Mouse (Mus musculus) CH12.LX (cell line): ENCODE data around the gene Wbp11. TPM values are rescaled to one million over a fixed set of nuclear protein-coding genes. Genes with fewer than 3 reads are reported as not detected.

Experiments used
- DNase-seq: peaks from one replicate; pipeline ENCODE4 v3.0.0-alpha.2; 2013; ENCODE audit errors: extremely low read depth
- H3K27ac ChIP-seq: 2 replicates; pipeline ENCODE4 v1.5.1; 2012; ENCODE audit warnings: low read depth, mild to moderate bottlenecking, control low read depth, moderate library complexity; ENCODE audit not compliant: insufficient read depth
- H3K27me3 ChIP-seq: replicated peaks from 2 replicates; pipeline ENCODE3; 2012; ENCODE audit warnings: inconsistent platforms
- H3K36me3 ChIP-seq, 2 experiments: replicated peaks in 1 of 2; 2 replicates each; pipeline versions ENCODE3 to v1.6.1; 2012; ENCODE audit warnings: inconsistent platforms in 1 of 2, low read length in 1 of 2, mild to moderate bottlenecking in 1 of 2, mixed read lengths in 1 of 2, moderate library complexity in 1 of 2; ENCODE audit not compliant: control insufficient read depth in 1 of 2, insufficient read depth in 1 of 2
- H3K4me1 ChIP-seq, 2 experiments: 2 replicates each; pipeline ENCODE4 v1.6.1; 2012; ENCODE audit warnings: inconsistent platforms in 1 of 2, moderate library complexity in 1 of 2; ENCODE audit not compliant: insufficient read depth in 2 of 2, control insufficient read depth in 1 of 2
- H3K4me2 ChIP-seq: 2 replicates; pipeline ENCODE4 v1.6.1; 2012; ENCODE audit warnings: low read depth, mild to moderate bottlenecking, control low read depth; ENCODE audit not compliant: poor library complexity, insufficient read depth, severe bottlenecking
- H3K4me3 ChIP-seq, 3 experiments: fragments of 150-350 bp in 1 of 3; sonication (generic) in 1 of 3; replicated peaks in 1 of 3; 2 replicates each; pipeline versions ENCODE3 to v1.5.1; 2011 to 2012; ENCODE audit warnings: low read depth in 2 of 3, low read length in 2 of 3, mild to moderate bottlenecking in 2 of 3, moderate library complexity in 2 of 3, control low read depth in 1 of 3, improper control_type of control experiment in 1 of 3, inconsistent platforms in 1 of 3, mixed read lengths in 1 of 3; ENCODE audit not compliant: poor library complexity in 1 of 3
- H3K79me2 ChIP-seq: replicated peaks from 2 replicates; pipeline ENCODE4 v1.6.1; 2012; ENCODE audit warnings: mild to moderate bottlenecking, moderate library complexity; ENCODE audit not compliant: control insufficient read depth, poor library complexity, insufficient read depth, severe bottlenecking; ENCODE audit errors: extremely low read depth
- H3K9ac ChIP-seq: 2 replicates; pipeline ENCODE4 v1.6.1; 2012; ENCODE audit warnings: low read depth, mild to moderate bottlenecking, control low read depth, moderate library complexity; ENCODE audit not compliant: insufficient read depth
- H3K9me3 ChIP-seq: replicated peaks from 2 replicates; pipeline ENCODE3; 2012; ENCODE audit warnings: low read length, inconsistent platforms, mixed read lengths
- CHD2 ChIP-seq: IDR thresholded peaks from 2 replicates; pipeline ENCODE4 v1.6.1; 2011; ENCODE audit warnings: low read length, improper control_type of control experiment
- ELF1 ChIP-seq: IDR thresholded peaks from 2 replicates; pipeline ENCODE4 v1.6.1; 2014; ENCODE audit warnings: low read depth, mild to moderate bottlenecking, inconsistent platforms, low read length, improper control_type of control experiment
- EP300 ChIP-seq: IDR thresholded peaks from 2 replicates; pipeline ENCODE4 v1.6.1; 2011; ENCODE audit warnings: low read length, improper control_type of control experiment
- ETS1 ChIP-seq: conservative IDR thresholded peaks from 2 replicates; pipeline ENCODE4 v1.6.1; 2012; ENCODE audit warnings: low read depth, mild to moderate bottlenecking, inconsistent platforms, low read length, improper control_type of control experiment, moderate library complexity
- GABPA ChIP-seq: IDR thresholded peaks from 2 replicates; pipeline ENCODE4 v1.6.1; 2012; ENCODE audit warnings: low read depth, low read length, improper control_type of control experiment, inconsistent platforms; ENCODE audit not compliant: insufficient replicate concordance
- HCFC1 ChIP-seq: IDR thresholded peaks from 2 replicates; pipeline ENCODE4 v1.6.1; 2012; ENCODE audit warnings: low read depth, mild to moderate bottlenecking, inconsistent platforms, low read length, improper control_type of control experiment
- MAFK ChIP-seq: IDR thresholded peaks from 2 replicates; pipeline ENCODE4 v1.6.1; 2011; ENCODE audit warnings: low read length, improper control_type of control experiment; ENCODE audit not compliant: insufficient replicate concordance
- MAX ChIP-seq: IDR thresholded peaks from 2 replicates; pipeline ENCODE4 v1.6.1; 2011; ENCODE audit warnings: low read length, improper control_type of control experiment
- MEF2A ChIP-seq: IDR thresholded peaks from 2 replicates; pipeline ENCODE4 v1.6.1; 2014; ENCODE audit warnings: low read depth, mild to moderate bottlenecking, inconsistent platforms, low read length, improper control_type of control experiment, borderline replicate concordance
- MXI1 ChIP-seq: IDR thresholded peaks from 2 replicates; pipeline ENCODE4 v1.6.1; 2011; ENCODE audit warnings: mild to moderate bottlenecking, low read depth, low read length, improper control_type of control experiment
- MYC ChIP-seq: IDR thresholded peaks from 2 replicates; pipeline ENCODE4 v1.6.1; 2011; ENCODE audit warnings: low read depth, mild to moderate bottlenecking, improper control_type of control experiment, low read length
- POLR2AphosphoS2 ChIP-seq: IDR thresholded peaks from 2 replicates; pipeline ENCODE4 v1.6.1; 2011; ENCODE audit warnings: low read depth, low read length, improper control_type of control experiment
- RAD21 ChIP-seq: IDR thresholded peaks from 2 replicates; pipeline ENCODE4 v1.6.1; 2011; ENCODE audit warnings: low read depth, mild to moderate bottlenecking, low read length, improper control_type of control experiment, moderate library complexity
- SIN3A ChIP-seq: IDR thresholded peaks from 2 replicates; pipeline ENCODE4 v1.6.1; 2012; ENCODE audit warnings: low read length, improper control_type of control experiment, inconsistent platforms
- TCF12 ChIP-seq: IDR thresholded peaks from 2 replicates; pipeline ENCODE4 v1.6.1; 2014; ENCODE audit warnings: low read depth, mild to moderate bottlenecking, inconsistent platforms, low read length, improper control_type of control experiment
- UBTF ChIP-seq: IDR thresholded peaks from 2 replicates; pipeline ENCODE4 v1.6.1; 2012; ENCODE audit warnings: low read depth, mild to moderate bottlenecking, inconsistent platforms, low read length, improper control_type of control experiment, moderate library complexity
- USF2 ChIP-seq: conservative IDR thresholded peaks from 2 replicates; pipeline ENCODE4 v1.6.1; 2011; ENCODE audit warnings: low read depth, low read length, improper control_type of control experiment
- ZC3H11A ChIP-seq: IDR thresholded peaks from 2 replicates; pipeline ENCODE4 v1.6.1; 2012; ENCODE audit warnings: low read depth, mild to moderate bottlenecking, inconsistent platforms, low read length, improper control_type of control experiment
- ZKSCAN1 ChIP-seq: IDR thresholded peaks from 2 replicates; pipeline ENCODE4 v1.6.1; 2012; ENCODE audit warnings: low read depth, inconsistent platforms, low read length, improper control_type of control experiment, borderline replicate concordance
- ZMIZ1 ChIP-seq: IDR thresholded peaks from 2 replicates; pipeline ENCODE4 v1.6.1; 2012; ENCODE audit warnings: low read depth, mild to moderate bottlenecking, inconsistent platforms, low read length, improper control_type of control experiment
- dilution Hi-C: fragments of 300-500 bp; cut with MboI; formaldehyde crosslinking; loops from 2 replicates; pipeline ENCODE4 v1.14.3; 2020; ENCODE audit warnings: low sequenced_read_pairs; ENCODE audit not compliant: extremely low pct_unique_long_range_greater_than_20kb, extremely low pct_ligation_motif_present
- in situ Hi-C: fragments of 300-500 bp; cut with MboI; formaldehyde crosslinking; loops from 3 replicates; pipeline ENCODE4 v1.14.3; 2019; ENCODE audit warnings: low sequenced_read_pairs, low pct_ligation_motif_present, low pct_unique_long_range_greater_than_20kb, mixed read lengths
- polyA plus RNA-seq: library from polyadenylated mRNA; unstranded; fragments of >175 nt; gene quantifications from 2 replicates; pipeline ENCODE4 v1.2.1, GENCODE M21; 2012; ENCODE audit warnings: low read depth; ENCODE audit not compliant: insufficient read length
- total RNA-seq, 2 experiments: library from RNA; depleted of rRNA; stranded (reverse); fragments of 300-350 nt in 1 of 2; fragments of >200 nt in 1 of 2; gene quantifications; 2 replicates each; pipeline ENCODE4 v1.2.3; 2012 to 2014

Wbp11 gene
- total and polyA plus RNA-seq, 3 experiments, result 27.7 to 189 (median 51.3) TPM

GRCm38 (mm10) chr6:136866150-136866549 is 38.1 kb upstream of the Wbp11 start:
- no peak for TF ChIP-seq ZMIZ1
- TF ChIP-seq GABPA, result no peak
- no peak for TF ChIP-seq MAFK
- TF ChIP-seq ELF1, result no peak
- no peak for TF ChIP-seq USF2
- no peak for TF ChIP-seq MYC
- no peak for TF ChIP-seq TCF12
- no peak for TF ChIP-seq RAD21
- no peak for TF ChIP-seq POLR2AphosphoS2
- no peak for TF ChIP-seq ZKSCAN1
- TF ChIP-seq, all 38 proteins: peak for 0
- no peaks in the 10 kb centered on the region for H3K79me2 ChIP-seq
- DNase-seq, result no peak

DNA sequence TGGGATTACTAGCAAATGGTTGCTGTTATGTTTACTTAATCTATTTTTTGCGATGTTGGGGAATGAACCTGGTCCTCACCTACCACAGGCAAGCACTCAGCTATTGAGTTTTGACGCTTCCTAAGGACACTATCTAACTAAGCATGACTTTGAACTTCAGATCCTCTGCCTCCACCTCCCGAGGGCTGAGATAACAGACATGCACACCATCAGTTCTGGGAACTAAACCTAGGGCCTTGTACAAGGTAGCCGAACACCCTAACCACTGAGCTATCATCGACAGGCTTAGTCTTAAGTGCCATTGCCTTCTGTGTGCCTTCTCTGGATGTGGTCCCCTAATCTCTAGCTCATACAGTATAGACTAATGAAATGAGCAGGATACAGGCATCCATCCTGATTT is 37.3 kb upstream of the Wbp11 start:
- H3K4me1 ChIP-seq, result peaks cover 0 to 3% of the 10 kb centered on the region in 2 experiments; a peak in 2 of 4 replicates
- DNase-seq, result no peak
- no peaks in the 10 kb centered on the region for H3K9me3 ChIP-seq
- no peak overlapping the region for H3K4me2 ChIP-seq
- H3K27ac ChIP-seq, result no peak overlapping the region
- no peak overlapping the region for H3K9ac ChIP-seq
- H3K79me2 ChIP-seq, result no peaks in the 10 kb centered on the region
- H3K36me3 ChIP-seq, result peaks cover 10 to 45% of the 10 kb centered on the region in 2 experiments
- H3K27me3 ChIP-seq, result no peaks in the 10 kb centered on the region
- dilution Hi-C loops (loop anchor here (25.0 kb wide), 1 partner anchor 122 kb away; no protein-coding TSS in a partner anchor), in situ Hi-C loops (no loop called here)
- no peak for TF ChIP-seq CHD2
- no peak for TF ChIP-seq GABPA
- TF ChIP-seq SIN3A, result no peak
- TF ChIP-seq MEF2A, result no peak
- TF ChIP-seq ETS1, result no peak
- TF ChIP-seq ZC3H11A, result no peak
- TF ChIP-seq ZKSCAN1, result no peak
- TF ChIP-seq UBTF, result no peak
- TF ChIP-seq TCF12, result no peak
- TF ChIP-seq MAFK, result no peak
- no peak for TF ChIP-seq EP300
- no peak for TF ChIP-seq RAD21
- no peak for TF ChIP-seq MXI1
- no peak for TF ChIP-seq HCFC1
- no peak for TF ChIP-seq USF2
- no peak for TF ChIP-seq MAX
- no peak overlapping the region for H3K4me3 ChIP-seq

More at GRCm38 (mm10) chr6:136866150-136866549, 38.1 kb upstream of the Wbp11 start:
- Histone ChIP-seq H3K4me1 (peaks cover 0 to 2% of the 10 kb centered on the region in 2 experiments; a peak in 2 of 4 replicates), H3K9me3 (no peaks in the 10 kb centered on the region), H3K4me2 (no peak overlapping the region), H3K36me3 (peaks cover 10 to 43% of the 10 kb centered on the region in 2 experiments), H3K9ac (no peak overlapping the region), H3K27ac (no peak overlapping the region), H3K27me3 (no peaks in the 10 kb centered on the region), H3K4me3 (no peak overlapping the region)
- in situ Hi-C loops (no loop called here), dilution Hi-C loops (loop anchor here (25.0 kb wide), 1 partner anchor 121 kb away; no protein-coding TSS in a partner anchor)
